Mouse (Mus musculus) thymus, postnatal 4 days (tissue): Measurements from ENCODE around the gene Calml4.

ENCODE experiments used
- DNase-seq: peaks from one replicate; pipeline ENCODE4 v3.0.0; 2021

The Calml4 gene

GRCm38 (mm10) chr9:62903841-62904240, 46.0 kb downstream of the Calml4 start:
- DNase-seq, result no peak

- no peak for DNase-seq
These were observed 47.2 kb downstream of the Calml4 start for GRCm38 (mm10) chr9:62905039-62905438.

GRCm38 (mm10) chr9:62913390-62914069, 55.6 kb downstream of the Calml4 start:
- no peak for DNase-seq

GRCm38 (mm10) chr9:62917059-62917458, 59.2 kb downstream of the Calml4 start:
- DNase-seq, result no peak

DNA sequence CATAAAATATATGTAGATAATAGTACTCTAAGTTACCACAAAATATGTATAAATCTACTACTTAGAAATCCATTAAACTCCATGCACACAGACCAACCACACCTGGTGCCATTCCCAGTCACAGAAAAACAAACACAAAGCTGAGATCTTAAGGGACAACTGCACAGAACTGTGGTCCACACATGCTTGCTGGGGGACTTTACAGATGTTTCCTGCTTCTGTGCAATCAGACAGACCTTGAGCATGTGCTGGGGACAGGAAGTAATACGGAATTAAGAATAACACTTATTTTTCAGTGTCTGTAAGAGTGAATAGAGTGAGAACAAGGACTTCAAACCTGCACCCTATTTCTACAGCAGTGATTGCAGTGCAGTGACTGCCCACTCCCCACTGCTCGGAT, 63.0 kb downstream of the Calml4 start:
- DNase-seq, result no peak

GRCm38 (mm10) chr9:62924886-62925610, 67.2 kb downstream of the Calml4 start:
- DNase-seq, result no peak
